Mouse (Mus musculus) heart, adult 9 months (tissue): ENCODE results near the gene Gm11213.
A peak's percentile ranks its signal among the peaks of the same experiment; 100 is the strongest.

ENCODE experiments used
- DNase-seq, 2 experiments: peaks; one replicate each; pipeline ENCODE4 v3.0.0; 2022; ENCODE audit warnings: low spot score in 2 of 2

The Gm11213 gene

DNA sequence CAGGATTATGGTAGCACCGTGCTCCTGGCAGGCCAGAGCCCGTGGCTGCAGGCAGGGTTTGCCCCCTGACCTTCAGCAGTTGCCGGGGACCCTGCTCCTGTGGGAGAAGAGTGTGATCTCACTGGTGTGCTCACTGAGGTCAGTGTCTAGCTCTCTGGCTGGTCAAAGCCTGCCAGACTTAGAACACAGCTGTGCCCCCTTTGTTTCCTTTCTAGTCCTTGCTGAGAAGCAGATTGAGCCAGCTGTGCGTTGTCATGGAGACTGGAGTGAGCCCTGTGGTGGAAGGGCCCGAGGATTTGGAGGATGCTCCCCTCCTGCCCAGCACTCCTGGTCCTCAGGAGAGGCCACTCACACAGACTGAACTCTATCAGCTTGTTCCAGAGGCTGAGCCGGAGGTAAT is 25.0 kb downstream of the Gm11213 start:
- DNase-seq, result no peak

DNA sequence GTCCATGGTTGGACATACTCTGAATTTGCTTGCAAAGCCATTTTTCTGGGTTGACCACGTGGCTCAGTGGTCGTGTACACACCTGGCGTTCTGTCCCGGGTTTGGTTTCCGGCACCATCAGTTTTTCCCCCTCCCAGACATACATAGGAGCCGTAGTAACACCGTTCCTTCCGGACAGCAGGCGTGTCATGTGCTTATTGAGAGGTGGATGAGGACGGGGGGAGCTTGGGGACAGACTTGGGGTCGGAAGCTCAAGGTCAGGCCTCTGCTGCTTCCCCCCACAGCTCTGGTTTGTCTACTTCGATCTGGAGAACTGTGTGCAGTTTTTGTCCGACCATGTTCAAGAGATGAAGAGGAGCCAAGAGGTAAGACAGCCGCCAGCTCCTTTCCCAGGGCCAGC is 25.4 kb downstream of the Gm11213 start:
- DNase-seq, result no peak

DNA sequence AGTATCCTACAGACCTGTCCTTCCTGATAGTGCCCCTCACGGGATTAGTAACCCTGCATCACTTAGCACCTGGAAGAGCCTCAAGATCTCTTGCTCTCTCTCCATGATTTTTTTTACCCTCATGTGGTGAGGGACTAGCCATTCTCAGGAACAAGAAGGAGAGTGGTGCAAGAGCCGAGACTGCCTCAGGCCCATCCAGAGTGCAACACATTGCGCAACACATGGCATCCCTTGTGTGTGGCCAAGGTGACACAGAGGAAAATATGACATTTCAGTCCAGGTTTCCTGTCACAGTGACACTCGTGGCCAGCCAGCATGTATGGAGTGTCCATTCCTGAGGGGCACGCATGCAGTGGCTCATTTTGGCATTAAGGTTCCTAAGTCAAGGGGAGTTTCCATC is 32.4 kb downstream of the Gm11213 start:
- no peak for DNase-seq

DNA sequence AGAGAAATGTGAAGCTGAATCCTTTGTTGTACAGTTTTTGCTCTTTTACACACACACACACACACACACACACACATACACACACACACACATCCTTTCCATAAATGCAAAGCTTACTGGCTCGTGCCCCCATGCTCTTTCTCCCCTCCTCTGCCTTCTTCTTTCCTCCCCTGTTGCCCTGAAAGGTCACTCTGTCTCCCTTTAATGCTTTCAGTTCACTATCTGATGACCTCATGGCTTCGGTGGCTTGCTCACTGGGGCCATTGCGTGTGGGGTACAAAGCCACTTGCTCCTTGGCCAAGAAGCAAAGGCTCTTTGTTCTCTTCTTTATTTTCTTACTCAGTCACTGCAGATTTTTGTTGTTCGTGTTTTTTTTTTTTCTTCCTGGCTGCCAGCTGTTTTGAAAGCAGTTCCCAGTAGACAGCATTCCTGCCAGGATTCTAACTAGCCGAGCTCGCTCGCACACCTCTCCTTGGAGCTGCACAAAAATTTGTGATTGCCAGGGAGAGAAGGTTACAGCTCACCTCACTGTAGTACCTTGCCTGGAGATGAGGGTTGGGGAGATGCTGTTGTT is 34.8 kb downstream of the Gm11213 start:
- no peak for DNase-seq

DNA sequence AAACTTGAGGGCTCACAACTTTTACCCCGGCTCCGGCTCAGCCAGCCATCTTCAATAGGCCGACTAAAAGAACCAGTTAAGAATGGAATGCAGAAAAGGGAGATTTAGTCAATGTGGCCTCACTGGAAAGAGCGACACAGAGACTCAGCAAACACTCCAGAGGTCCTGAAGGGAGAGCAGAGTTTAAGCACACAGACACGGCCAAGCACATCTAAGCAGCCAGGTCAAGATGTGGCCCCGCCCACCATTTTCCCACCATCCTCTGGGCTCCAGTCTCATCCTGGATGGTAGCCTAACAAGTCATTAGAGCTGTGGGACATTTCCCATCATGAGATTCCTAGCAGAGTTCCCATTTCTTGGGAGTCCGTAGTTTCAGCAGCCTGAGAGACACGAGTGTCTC is 35.7 kb downstream of the Gm11213 start:
- no peak for DNase-seq

DNA sequence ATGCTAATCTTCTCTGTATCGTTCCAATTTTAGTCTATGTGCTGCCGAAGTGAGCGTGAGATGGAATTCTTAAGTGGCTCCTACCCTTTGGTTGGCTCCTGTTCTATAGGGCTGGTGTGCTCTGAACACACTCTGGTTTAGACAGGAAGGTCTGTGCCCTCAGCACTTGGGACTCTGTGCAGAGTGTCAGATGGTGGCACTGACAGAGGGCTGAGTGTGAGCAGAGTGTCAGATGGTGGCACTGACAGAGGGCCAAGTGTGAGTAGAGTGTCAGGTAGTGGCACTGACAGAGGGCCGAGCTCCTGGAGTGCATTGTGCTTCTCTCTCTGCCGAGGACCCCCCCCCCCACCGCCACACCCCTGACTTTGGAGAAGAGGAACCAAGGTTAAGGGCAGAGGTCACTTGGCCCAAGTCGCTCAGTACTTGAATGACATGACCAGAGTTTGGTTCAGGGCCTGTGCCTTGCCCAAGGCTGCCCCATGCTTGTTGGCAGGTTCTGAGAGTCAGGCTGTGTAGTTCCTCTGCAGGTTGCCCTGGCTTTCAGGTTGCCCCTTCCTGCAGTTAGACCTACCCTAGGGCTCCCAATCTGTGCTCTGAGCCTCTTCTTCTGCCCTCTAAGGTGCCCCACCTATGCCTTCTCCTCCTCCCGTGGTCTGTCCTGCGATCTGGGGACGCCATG is 37.2 kb downstream of the Gm11213 start:
- DNase-seq, result no peak

DNA sequence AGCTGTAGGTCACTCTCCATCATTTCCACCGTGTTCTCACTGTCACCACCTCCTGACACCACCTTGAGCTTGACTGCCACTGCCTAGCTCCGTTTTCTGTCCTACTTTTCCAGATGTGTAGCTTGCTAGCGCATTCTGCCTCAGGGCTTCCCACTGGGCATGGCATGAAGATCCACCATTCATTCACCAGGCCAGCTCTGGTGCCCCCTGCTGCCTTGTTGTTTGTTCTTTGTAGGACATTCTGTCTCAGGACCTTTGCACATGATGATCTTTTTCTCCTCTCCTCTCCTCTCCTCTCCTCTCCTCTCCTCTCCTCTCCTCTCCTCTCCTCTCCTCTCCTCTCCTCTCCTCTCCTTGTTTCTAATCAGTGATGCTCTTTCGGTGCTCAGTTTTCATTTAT is 42.3 kb downstream of the Gm11213 start:
- DNase-seq, result no peak

DNA sequence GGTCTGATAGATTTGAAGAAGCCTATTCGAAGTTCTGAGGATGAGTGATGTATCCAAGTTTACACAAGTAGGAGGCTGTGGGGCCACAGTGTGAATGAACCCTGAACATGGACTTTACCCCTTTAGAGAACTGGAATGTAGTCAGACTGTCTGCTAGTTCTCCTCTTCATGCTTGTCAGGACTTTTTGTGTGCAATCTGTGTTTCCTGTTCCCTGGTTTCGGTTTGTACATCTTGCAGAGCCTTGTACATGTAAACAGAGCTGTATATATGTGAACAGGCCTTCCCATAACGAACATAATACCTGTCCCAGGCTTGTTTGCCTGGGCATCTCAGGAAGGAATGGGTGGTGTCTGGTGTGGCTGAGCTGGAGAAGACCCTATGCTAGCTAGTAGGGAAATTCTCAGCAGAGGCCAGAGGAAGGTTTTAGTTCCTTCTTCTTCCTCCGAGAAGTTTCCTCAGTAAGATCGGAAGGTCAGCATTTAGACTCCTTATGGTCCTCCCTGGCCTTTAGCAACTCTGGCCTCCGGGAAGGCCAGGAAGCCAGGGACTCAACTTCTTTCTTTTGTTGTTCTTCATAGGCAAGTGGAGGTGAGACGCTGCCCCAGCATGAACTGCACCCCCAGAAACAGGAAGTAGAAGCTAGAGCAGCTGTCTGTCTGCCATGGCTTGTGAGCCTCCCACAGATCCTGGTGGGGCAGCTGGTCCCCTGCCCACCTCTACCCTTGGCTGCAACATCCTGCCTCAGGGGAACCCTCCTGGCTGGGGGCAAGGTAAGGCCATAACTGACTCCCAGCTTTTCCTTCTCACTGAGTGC is 43.0 kb downstream of the Gm11213 start:
- DNase-seq, result peak in 1 of 2 experiments; percentile 25

DNA sequence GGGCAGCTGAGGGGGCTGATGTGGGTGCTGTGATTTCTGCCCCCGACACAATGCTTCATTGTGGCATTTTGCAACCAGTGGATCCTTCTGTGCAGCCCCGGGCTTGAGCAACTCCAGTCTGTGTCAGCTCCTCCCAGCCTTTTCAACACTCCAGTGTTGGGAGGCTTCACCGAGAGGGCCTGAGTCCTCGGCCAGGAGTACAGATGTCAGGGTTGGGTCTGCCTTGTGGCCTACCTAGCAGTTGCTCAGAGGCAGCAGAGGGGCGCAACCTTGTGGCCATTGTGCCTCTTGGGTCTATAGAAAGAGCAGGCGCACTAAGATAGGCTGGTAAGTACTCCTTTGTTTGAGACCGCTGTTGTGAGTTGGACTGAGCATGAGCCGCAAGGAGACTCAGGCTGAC is 45.0 kb downstream of the Gm11213 start:
- no peak for DNase-seq

DNA sequence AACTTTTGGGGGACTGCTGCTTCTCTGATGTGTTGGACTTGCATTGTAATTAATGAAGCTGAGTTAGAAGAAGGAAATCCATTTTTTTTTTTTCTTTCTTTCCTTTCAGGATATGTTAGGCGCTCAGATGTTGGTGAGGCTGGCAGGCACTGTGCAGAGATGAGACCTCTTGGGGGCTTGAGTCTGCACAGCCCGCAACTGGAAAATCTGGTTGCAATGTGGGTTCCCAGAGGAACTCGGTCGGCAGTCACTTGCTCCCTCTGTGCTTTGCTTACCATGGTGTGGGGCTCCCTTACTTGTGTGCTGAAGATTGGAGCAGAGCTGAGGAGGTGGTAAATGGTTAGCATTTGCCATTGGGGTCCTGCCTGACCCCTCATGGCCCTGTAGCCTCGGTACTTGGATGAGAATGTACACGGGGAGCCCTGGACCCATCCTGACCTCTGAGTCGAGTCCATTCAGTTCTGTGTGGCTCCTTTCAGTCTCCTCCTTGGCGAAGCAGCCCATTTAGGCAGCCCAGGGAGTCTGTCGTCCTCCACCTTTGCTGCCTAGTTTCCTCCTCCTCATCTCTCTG is 45.8 kb downstream of the Gm11213 start:
- no peak for DNase-seq

DNA sequence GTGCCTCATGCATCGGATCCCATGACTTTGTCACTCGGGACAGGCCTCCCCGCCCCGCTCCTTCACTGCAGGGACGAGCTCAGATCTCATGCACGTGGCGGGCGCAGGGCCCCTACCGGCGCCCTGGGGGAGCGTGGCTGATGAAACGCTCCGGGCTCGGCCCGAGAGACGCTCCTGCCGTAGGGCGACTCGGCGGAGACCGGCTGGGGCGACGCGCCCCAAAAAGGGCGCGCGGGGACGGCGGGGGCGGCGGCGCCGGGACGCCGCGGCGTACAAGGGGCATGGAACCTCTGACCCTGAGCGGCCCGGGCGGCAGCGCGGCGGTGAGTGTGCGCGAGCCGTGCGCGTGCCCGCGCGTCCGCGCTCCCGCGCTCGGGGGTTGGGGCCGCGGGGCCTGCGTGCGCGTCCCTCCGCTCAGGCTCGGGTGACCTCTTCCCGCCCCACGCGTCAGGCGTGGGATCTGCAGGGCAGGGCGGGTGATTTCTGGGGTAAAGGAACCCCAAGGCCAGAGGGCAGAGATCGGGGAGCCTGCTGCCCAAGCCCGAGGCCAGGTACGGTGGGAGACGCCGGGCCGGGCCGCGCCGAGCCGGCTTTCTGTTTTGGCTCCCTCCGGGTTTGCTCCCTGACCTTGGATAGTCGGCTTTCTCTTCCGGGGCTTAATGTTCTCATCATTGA is 46.5 kb downstream of the Gm11213 start, which contains the start of gene Tmem268:
Gene Tmem268 (plus strand): TSS at position 375 of the 675 bp plus-strand sequence.
- DNase-seq, result peak; percentile 86

DNA sequence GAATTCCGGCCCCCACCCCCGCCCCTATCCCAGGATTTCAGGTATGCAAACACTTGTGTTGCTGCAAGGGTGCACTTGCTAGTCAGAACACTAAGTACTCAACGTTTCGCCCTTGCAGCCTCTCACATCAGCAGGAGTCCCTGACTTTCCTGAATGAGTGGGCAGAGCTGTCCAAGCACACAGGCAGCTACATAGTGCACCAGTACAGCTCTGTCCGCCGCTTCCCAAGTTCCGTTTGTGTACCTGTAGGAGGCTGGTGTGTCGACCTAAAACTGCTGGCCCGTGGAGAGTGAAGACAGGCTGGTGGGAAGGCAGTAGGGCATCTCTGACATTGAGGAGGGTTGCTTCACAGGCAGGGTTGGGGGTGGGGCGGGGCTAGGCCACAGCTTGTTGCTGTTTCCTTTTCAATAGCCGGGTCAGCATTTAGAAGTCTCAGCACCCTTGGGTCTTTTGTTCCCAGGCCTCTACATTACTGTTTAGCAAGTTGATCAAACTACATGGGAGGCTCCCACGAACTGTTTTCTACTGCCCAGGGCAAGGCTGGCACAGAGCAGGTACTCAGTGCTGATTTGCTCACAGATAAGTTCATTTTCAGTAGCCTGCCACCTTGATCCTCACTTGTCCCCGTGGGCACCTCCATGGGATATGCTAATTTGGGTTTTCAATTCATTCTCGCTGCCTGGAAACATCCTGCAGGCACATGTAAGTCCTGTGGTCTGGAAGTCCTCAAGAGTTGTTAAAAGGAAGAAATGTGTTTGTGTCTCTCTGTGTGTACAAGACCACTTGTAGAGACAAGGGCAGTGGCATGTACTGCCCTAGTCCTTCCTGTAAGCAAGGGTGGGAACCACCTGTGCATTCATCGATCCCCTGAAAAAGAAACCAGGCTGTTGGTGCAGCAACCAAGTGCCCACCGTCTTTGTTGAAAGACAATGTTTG is 47.7 kb downstream of the Gm11213 start:
- DNase-seq, result no peak

DNA sequence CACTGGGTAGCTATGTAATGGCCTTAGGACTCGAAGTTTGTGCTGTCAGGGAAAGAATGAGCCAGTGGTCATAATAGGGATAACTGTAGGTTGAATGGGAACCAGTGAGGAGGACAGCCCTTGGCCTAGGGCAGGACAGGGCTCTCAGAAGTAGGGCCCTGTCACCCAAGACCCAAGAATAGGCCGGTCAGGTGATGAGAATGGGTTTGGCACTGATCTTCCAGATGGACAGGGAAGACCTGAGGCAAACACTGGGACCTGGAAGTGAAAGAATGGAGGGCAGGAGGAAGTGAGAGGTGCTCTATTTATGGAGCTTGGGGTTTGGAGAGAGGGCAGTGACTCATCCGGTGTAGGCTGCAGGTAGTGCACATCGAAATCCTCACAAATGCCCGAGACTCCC is 48.4 kb downstream of the Gm11213 start:
- DNase-seq, result no peak

DNA sequence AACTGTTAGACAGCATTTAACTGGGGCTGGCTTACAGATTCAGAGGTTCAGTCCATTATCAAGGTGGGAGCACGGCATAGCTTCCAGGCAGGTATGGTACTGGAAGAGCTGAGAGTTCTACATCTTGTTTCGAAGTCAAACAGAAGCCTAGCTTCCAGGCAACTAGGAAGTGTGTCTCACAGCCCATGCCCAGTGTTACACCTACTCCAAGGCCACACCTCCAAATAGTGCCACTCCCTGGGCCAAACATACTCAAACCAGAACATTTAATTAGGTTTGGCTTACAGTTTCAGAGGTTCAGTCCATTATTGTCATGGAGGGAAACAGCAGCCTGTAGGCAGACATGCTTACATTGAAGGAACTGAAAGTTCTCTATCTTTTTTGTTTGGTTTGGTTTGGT is 50.0 kb downstream of the Gm11213 start:
- DNase-seq, result no peak

DNA sequence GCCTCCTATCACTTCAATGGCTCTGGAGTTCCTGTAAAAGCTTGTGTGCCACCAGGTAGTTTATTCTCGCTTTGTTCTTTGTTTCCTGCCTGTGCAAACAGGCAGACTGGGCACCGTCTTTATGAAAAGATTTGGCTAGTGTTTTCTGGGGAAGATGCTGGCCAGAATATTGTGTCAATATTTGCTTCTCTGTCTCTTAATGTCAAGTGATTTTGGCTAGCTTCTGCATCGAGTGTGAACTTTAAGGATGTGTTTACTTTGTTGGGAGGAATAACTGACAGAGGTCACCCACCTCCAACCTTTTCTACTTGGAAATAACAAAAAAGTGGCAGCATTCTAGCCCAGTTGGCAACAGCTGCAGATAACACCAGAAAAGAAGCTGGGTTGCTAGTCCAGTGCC is 50.4 kb downstream of the Gm11213 start:
- DNase-seq, result no peak

DNA sequence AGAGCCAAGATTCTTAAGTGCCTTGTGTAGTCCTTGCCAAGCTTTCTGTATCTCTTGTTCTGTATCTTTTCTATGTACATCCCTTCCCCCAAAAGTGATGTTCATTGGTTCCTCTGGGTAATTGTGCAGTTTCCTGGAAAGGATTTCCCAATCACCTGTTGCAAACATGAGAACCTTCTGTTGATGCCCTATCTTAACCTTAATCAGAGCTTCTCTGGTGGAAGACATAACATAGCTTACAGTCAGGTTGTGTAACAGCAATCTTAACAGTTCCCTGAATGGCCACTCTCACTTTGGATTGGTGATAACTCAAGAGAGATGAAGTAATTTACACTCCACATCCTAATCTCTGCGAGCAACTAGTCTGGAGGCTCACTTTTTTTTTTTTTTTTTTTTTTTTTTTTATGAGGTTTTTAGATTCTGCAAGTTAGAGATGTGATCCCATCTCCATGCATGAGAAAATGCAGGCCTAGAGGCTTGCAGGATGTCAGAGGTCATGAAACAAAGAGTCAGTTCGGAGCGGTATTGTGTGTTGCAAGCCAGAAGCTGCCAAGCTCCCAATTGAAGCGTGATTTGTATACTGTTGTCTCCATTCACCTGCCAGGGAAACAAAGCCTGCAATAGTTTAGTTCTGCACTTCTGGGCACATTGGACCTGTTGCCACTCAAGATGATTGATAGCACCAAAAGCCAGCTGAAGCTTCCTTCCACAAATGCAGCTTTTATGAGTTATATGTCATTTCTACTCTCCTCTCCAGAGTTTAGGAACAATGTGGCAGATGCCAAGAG is 51.1 kb downstream of the Gm11213 start:
- no peak for DNase-seq

DNA sequence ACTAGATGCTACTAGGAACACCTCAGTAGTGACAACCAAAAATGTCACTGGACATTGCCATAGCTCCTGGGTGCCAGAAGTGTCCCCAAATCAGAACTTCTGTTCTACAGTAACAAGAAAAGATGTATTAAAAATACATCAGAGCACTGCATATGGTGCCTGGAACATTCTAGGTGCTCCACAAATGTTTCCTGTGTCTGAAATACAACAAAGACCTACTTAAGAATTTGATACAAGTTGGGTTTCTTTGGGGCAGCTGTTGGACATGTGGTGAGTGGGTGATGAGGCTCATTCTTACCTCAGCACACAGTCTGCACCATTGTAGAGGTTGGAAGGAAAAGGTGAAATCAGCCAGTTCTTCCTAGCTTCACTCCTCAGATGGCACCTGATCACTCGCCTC is 52.2 kb downstream of the Gm11213 start:
- DNase-seq, result no peak

DNA sequence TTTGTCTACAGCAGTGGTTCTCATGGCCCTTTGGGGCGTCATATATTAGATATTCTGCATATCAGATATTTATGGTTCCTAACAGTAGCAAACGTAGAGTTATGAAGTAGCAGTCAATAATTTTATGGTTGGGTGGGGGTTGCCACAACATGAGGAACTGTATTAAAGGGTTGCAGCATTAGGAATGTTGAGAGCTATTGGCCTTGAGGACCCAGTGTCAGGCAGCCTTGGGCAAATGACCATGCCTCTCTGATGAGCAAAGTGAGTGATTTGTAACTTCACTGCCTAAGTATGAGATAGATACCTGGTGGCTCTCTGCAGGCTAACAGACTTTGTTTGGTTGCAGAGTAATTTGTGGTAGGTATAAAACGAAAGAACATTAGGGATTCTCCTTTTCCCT is 54.2 kb downstream of the Gm11213 start:
- no peak for DNase-seq

DNA sequence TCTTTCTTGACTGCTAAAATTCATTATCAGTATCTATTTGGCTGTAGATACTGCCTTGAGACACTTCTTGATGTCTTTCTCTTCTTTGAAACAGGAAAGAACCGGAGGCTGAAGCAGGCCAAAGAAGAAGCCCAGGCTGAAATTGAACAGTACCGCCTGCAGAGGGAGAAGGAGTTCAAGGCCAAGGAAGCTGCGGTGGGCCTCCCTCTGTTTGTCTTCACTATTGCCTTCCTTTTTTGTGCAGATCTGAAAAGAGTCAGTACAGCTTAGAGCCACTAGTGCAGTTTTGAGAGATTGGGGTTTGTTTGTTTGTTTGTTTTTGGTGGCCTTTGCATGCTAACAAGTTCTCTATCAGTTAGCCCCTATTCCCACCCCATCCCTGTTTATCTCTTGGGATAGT is 56.6 kb downstream of the Gm11213 start:
- no peak for DNase-seq

DNA sequence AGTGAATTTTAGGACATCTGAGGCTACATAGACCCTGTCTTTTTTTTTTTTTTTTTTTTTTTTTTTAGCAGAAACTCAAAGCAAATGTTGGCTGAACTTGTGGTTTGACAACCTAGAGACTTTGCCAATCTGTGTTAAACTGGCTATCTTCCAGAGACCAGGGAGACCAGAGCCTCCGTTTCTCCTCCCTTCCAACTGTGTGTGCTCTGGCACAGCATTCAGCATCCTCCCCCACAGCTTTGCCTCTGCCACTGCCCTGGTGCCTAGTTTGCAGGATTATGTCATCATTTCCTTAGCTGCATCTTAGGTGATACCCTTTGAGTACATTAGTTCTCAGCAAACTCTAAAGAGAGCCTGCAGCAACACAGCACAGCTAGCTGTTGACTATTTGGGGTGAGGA is 57.3 kb downstream of the Gm11213 start:
- no peak for DNase-seq
